Mouse (Mus musculus) lung, postnatal 0 days (tissue): ENCODE data around the gene Rapgef6. TPM values are rescaled to one million over a fixed set of nuclear protein-coding genes. Genes with fewer than 3 reads are reported as not detected.
A peak's percentile ranks its signal among the peaks of the same experiment; 100 is the strongest.

Experiments used
- ATAC-seq: fragments of 200-750 bp; cut with Nextera tagmentation; 2 replicates; pipeline ENCODE4 v1.8.0; 2017; ENCODE audit warnings: moderate library complexity
- DNase-seq: peaks from one replicate; pipeline ENCODE4 v3.0.0-alpha.2; 2016; ENCODE audit warnings: low spot score
- H3K27ac ChIP-seq: fragments of 300-500 bp; sonication (generic); 2 replicates; pipeline ENCODE4 v1.5.1; 2014; ENCODE audit warnings: antibody characterized with exemption, mild to moderate bottlenecking, low read length, mixed read lengths
- H3K27me3 ChIP-seq: fragments of 300-500 bp; sonication (generic); replicated peaks from 2 replicates; pipeline ENCODE4 v1.6.1; 2014; ENCODE audit warnings: low read length, mixed read lengths; ENCODE audit not compliant: insufficient read depth
- H3K36me3 ChIP-seq: fragments of 300-500 bp; sonication (generic); 2 replicates; pipeline ENCODE4 v1.6.1; 2014; ENCODE audit warnings: low read length, mixed read lengths; ENCODE audit not compliant: insufficient read depth
- H3K4me1 ChIP-seq: fragments of 300-500 bp; sonication (generic); 2 replicates; pipeline ENCODE4 v1.6.1; 2014; ENCODE audit warnings: antibody characterized with exemption, low read depth, low read length, mixed read lengths; ENCODE audit not compliant: insufficient read depth
- H3K4me2 ChIP-seq: fragments of 300-500 bp; sonication (generic); replicated peaks from 2 replicates; pipeline ENCODE4 v1.6.1; 2014; ENCODE audit warnings: low read depth, mild to moderate bottlenecking, low read length, moderate library complexity, mixed read lengths
- H3K4me3 ChIP-seq: fragments of 300-500 bp; sonication (generic); 2 replicates; pipeline ENCODE4 v1.5.1; 2014; ENCODE audit warnings: low read depth, low read length
- H3K9ac ChIP-seq: fragments of 300-500 bp; sonication (generic); replicated peaks from 2 replicates; pipeline ENCODE4 v1.6.1; 2014; ENCODE audit warnings: low read depth, mild to moderate bottlenecking
- H3K9me3 ChIP-seq: fragments of 300-500 bp; sonication (generic); 2 replicates; pipeline ENCODE4 v1.6.1; 2016; ENCODE audit warnings: low read length, mixed read lengths
- CTCF ChIP-seq: IDR thresholded peaks from 2 replicates; pipeline ENCODE4 v1.5.1; 2016; ENCODE audit warnings: antibody characterized with exemption, mild to moderate bottlenecking
- EP300 ChIP-seq: IDR thresholded peaks from 2 replicates; pipeline ENCODE4 v1.6.1; 2016; ENCODE audit warnings: antibody characterized with exemption, mild to moderate bottlenecking, control low read depth
- WGBS: fragments of 180-500 bp; shearing (Covaris S2); extraction: QIAGEN DNeasy Blood & Tissue Kit; methylation state at CpG from one replicate; pipeline ENCODE4 v1.1.7; 2014; 5-methylcytosine and 5-hydroxymethylcytosine counted together
- polyA plus RNA-seq: library from polyadenylated mRNA; unstranded; fragments of >200 nt; fragmentation: Nextera tagmentation; extraction: Ambion mirVana; gene quantifications from 2 replicates; pipeline ENCODE4 v1.2.1, GENCODE M21; 2015

Rapgef6 gene
- polyA plus RNA-seq, 1 experiment from 2014 or later, result 28.3 TPM

DNA sequence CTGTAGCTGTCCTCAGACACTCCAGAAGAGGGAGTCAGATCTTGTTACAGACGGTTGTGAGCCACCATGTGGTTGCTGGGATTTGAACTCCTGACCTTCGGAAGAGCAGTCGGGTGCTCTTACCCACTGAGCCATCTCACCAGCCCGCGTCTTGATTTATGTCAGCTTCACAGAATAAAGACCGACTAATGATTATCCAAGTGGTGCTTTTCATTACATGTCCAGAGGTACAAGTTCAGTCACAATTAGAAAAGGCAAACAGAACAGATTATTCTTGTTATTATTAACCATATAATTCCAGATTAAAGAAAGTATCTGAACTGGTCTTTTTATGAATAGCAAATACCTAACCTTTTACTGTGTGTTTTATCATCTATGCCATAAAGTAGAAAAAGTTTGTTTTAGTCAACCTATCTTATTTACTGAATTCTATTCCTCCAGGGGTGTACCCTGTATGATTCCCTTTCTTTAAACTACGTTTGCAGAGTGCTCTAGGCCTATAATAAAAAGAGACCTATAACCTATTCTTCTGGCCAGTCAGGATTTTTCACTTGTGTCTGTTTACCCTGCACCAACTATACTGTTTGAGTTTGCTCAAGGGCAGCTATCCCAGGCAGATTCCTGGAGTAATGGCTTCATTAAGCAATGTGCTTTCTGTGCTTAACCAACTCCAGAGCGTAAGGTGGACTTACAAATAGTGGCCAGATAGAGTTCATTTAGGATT, 151.1 kb downstream of the Rapgef6 start:
- DNase-seq (peak; percentile 14), ATAC-seq (no peak)
- no peak overlapping the region for H3K4me2 ChIP-seq
- no peak for TF ChIP-seq CTCF
- no peak for TF ChIP-seq EP300
- H3K36me3 ChIP-seq, result 0 out of 2 replicates have a peak, but pooled peaks cover 6% of the 10 kb centered on the region
- no peak overlapping the region for H3K27ac ChIP-seq
- no peaks in the 10 kb centered on the region for H3K4me1 ChIP-seq
- no peaks in the 10 kb centered on the region for H3K27me3 ChIP-seq
- 63% methylated on average over 8 of the region's 8 CpGs for WGBS
- H3K9ac ChIP-seq, result no peak overlapping the region
- no peaks in the 10 kb centered on the region for H3K9me3 ChIP-seq
- no peak overlapping the region for H3K4me3 ChIP-seq

GRCm38 (mm10) chr11:54675792-54676489, 153.3 kb downstream of the Rapgef6 start:
- no peak for DNase-seq
- no peak overlapping the region for H3K4me2 ChIP-seq
- H3K27me3 ChIP-seq, result no peaks in the 10 kb centered on the region
- H3K9me3 ChIP-seq, result no peaks in the 10 kb centered on the region
- ATAC-seq, result no peak
- H3K4me1 ChIP-seq, result no peaks in the 10 kb centered on the region
- 98% methylated on average over 2 of the region's 2 CpGs for WGBS
- no peak overlapping the region for H3K9ac ChIP-seq
- no peak overlapping the region for H3K4me3 ChIP-seq
- TF ChIP-seq CTCF (no peak), EP300 (no peak)
- H3K27ac ChIP-seq, result no peak overlapping the region
- peaks cover 14% of the 10 kb centered on the region; the same call in 1 of the 2 replicates for H3K36me3 ChIP-seq

DNA sequence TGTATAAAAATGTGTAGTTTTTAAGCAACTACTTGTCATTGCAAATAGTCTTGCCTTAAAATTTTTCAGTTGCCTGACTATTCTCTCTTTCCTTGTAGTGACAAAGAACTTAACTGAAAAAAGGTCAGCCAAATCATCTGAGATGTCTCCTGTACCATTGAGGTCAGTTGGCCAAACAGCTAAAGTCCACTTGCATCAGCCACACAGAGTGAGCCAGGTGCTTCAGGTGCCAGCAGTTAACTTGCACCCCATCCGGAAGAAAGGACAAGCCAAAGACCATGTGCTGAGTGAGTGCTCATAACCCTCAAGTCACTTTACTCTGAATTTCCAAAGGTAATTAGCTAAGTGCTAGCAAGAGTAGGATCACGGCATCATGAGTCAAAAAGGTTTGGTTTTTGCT, 156.5 kb downstream of the Rapgef6 start:
- DNase-seq (no peak), ATAC-seq (no peak)
- Histone ChIP-seq H3K4me1 (no peaks in the 10 kb centered on the region), H3K4me2 (no peak overlapping the region), H3K36me3 (peaks cover 19% of the 10 kb centered on the region), H3K9ac (no peak overlapping the region), H3K4me3 (no peak overlapping the region), H3K9me3 (no peaks in the 10 kb centered on the region), H3K27me3 (no peaks in the 10 kb centered on the region), H3K27ac (no peak overlapping the region)
- 90% methylated on average over 2 of the region's 2 CpGs for WGBS
- no peak for TF ChIP-seq CTCF
- TF ChIP-seq EP300, result no peak

DNA sequence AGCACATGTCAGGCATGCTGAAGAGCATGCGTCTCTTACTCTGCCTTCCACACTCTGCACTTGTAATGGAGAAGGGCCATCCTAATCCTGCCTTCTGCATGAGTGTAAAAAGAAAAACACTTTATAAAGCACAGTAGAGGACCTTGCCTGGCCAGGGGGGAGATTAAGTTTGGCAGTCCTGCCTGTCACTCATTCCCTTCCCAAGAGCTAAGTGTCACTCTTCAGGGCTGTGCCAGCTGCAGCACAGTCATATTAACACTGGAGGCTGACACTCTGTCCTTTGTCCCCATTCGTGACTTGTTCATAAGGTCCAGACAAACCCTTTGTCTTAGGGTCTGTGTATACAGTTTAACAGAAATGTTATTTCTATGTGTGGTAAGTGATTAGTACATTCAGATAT, 162.2 kb downstream of the Rapgef6 start:
- TF ChIP-seq CTCF (no peak), EP300 (no peak)

DNA sequence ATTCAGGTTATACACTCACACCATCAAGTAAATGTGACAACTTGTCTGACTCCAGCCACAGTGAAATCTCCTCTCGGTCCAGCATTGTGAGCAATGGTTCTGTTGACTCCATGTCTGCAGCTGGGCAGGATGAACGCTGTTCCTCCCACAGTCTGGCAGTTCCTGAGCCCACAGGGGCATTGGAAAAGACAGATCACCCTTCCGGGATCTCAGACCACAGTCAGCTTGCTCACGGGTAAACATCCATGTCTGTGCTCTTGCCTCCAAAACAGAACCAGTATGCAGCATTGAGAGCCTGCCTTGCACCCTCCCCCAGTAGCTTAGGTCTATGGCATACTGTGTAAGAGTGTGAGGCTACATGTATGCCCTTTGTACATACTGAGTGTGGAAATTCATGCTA, 167.5 kb downstream of the Rapgef6 start:
- H3K27ac ChIP-seq, result no peak overlapping the region
- H3K9me3 ChIP-seq, result no peaks in the 10 kb centered on the region
- no peak overlapping the region for H3K4me2 ChIP-seq
- TF ChIP-seq CTCF (no peak), EP300 (no peak)
- 74% methylated on average over 4 of the region's 4 CpGs for WGBS
- no peaks in the 10 kb centered on the region for H3K27me3 ChIP-seq
- DNase-seq, result no peak
- H3K36me3 ChIP-seq, result peaks cover 19% of the 10 kb centered on the region
- H3K9ac ChIP-seq, result no peak overlapping the region
- ATAC-seq, result no peak
- no peaks in the 10 kb centered on the region for H3K4me1 ChIP-seq
- H3K4me3 ChIP-seq, result no peak overlapping the region

More for the DNA sequence above, 162.2 kb downstream of the Rapgef6 start:
- 80% methylated on average over 2 of the region's 2 CpGs for WGBS
- Histone ChIP-seq H3K27ac (no peak overlapping the region), H3K9me3 (no peaks in the 10 kb centered on the region), H3K4me3 (no peak overlapping the region), H3K4me1 (no peaks in the 10 kb centered on the region), H3K9ac (no peak overlapping the region), H3K4me2 (no peak overlapping the region), H3K36me3 (peaks cover 13% of the 10 kb centered on the region), H3K27me3 (no peaks in the 10 kb centered on the region)
- DNase-seq (no peak), ATAC-seq (no peak)

- ATAC-seq, result no peak
- no peak overlapping the region for H3K4me3 ChIP-seq
- H3K4me2 ChIP-seq, result no peak overlapping the region
- no peaks in the 10 kb centered on the region for H3K9me3 ChIP-seq
- 64% methylated on average over 4 of the region's 4 CpGs for WGBS
- no peaks in the 10 kb centered on the region for H3K4me1 ChIP-seq
- DNase-seq, result peak; percentile 57
- no peak overlapping the region for H3K9ac ChIP-seq
- H3K27ac ChIP-seq, result no peak overlapping the region
- H3K27me3 ChIP-seq, result no peaks in the 10 kb centered on the region
- TF ChIP-seq EP300, result no peak
- no peak for TF ChIP-seq CTCF
- H3K36me3 ChIP-seq, result peaks cover 21% of the 10 kb centered on the region
Observed at GRCm38 (mm10) chr11:54691179-54691578, 168.5 kb downstream of the Rapgef6 start.
